Mouse (Mus musculus) retina, adult 2 months (tissue): ENCODE data around the gene Nptx1.

Experiments used
- DNase-seq: peaks from one replicate; pipeline ENCODE4 v3.0.0-alpha.2; 2012; ENCODE audit warnings: low read depth, low spot score

The Nptx1 gene

GRCm38 (mm10) chr11:119547183-119547921 lies at the start of gene Nptx1:
TSS of gene Nptx1 (minus strand) at chr11:119547753.
- DNase-seq, result no peak

DNA sequence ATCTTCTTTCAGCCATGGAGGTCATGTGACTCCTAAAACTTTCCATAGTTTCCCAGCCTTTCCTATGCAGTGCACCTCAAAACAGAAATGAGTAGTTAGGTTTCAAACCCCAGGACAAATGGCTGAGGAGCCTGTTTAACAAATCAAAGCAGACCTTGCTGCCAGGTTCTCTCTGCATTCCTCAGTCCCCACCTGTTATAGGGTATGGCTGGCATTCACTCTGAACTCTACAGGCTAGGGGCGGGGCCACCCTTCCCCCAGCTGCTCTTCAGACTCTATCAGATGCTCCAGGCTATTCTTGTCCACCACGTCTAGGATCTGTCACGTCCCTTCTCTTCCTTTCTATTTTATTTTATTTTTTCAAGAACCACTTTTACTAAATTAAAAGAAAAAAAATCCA lies 46.4 kb upstream of the Nptx1 start:
- no peak for DNase-seq

DNA sequence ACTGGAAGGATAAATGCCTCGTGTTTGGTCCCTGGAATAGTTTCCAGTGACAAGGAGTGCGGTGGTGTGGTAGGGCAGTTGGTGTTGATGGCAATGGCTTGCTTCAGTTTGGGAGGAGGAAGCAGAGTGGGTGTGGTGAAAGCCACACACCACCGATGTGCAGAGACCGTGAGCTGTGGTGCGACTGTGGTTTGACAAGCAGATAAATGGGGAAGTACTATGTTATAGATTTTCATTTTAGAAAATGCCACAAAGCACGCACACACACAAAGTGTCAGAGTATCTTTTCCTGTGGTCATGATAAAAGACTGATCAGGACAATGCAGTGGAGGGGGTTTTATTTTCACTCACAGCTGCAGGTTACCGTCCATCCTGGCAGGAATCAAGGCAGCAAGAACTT lies 41.7 kb upstream of the Nptx1 start:
- no peak for DNase-seq

DNA sequence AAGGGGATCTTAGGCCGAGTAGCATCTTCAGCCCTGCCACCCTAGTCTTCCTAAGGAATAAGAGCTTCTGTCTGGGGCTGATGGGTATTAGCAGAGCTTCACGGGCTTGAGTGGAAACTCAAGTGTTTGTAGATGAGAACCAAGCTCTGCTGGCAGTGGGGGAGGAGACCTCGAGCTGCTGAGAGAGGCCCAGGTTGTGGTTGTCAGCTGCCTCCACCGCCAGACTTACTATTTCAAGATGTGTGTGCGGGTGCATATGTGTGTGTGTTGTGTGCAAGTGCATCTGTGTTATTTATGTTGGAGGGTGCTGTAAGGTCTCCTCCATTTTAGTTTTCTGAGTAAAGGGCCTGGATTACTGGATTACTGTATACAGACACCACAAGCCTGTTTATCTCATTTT lies 39.6 kb upstream of the Nptx1 start:
- DNase-seq, result no peak

DNA sequence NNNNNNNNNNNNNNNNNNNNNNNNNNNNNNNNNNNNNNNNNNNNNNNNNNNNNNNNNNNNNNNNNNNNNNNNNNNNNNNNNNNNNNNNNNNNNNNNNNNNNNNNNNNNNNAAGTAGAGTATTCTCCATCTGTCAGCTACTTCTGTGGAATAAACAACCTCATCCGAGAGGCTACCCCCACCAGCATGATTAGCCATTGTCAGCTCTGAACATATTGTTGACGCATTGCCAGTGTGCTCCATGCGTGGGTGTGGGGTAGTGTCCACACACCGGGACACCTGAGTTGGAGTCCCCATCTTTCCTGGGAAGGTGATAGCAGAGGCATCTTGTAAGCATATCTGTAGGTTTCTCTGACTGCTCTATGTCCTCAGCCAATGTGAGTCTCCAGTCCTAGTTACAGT lies 39.0 kb upstream of the Nptx1 start:
- no peak for DNase-seq

DNA sequence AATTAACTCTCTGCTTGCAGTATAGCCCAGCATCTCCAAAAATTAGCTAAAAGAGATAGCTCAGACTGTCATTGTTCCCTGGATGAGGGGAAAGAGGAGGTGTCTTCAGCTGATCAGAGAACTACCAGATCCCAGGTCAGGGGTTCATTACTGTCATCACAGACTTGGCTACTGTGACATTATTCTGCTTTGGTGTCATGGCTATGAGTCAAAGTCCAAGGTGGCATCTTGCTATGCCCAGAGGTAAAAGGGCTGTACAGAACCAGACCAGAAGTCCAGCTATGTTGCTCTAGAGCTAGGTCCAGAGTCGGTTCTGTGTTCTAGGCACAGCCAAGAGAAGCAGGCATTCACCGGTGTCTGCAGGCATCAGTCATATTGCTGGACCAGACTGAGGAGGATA lies 30.2 kb upstream of the Nptx1 start:
- DNase-seq, result no peak

GRCm38 (mm10) chr11:119576855-119577254 lies 29.3 kb upstream of the Nptx1 start:
- no peak for DNase-seq

DNA sequence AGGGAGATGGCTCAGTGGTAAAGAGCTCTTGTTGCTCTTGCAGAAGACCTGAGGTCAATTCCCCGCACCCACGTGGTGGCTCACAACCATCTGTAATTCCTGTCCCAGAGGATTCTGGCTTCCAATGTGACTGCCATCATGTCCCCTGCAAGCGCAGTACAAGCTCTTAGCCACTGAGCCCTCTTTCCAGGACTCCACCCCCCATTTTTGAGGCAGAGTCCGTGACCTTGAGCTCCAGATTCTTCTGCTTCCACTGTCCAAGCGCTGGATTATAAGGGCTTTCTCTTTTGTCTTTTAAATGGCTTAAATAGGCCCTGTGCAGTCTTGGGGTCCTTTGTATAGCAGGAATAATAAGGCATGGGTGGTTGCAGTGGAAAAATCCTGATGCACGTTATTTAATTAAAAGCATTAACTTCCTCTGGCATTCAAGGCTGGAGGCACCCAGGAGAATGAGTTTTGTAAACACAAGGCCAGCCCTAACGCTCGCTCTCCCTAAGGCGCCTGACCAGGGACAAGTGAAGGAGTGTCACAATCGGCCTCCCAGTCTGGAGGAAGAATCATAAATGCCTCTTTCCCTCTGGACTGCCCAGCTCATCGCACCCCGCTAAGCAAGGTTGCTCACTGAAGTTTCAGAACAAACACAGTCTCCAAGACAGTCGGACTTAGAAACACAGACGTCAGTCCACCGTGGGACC lies 24.9 kb upstream of the Nptx1 start:
- no peak for DNase-seq

DNA sequence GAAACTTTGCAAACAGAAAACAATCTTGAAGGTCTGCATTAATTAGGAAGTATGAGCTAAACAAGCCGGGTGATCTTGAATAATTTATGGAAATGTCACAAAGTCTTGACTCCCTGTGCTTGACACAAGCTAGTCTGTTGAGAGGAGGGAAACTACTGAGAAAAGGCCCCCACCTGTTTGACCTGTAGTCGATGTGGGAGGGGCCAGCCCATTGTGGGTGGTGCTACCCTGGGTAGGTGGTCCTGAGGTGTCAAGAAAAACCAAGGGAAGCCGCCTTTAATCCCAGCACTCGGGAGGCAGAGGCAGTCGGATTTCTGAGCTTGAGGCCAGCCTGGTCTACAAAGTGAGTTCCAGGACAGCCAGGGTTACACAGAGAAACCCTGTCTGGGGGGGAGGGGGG lies 18.6 kb upstream of the Nptx1 start:
- DNase-seq, result no peak

- no peak for DNase-seq
Measured at GRCm38 (mm10) chr11:119565684-119566083, 18.1 kb upstream of the Nptx1 start.

GRCm38 (mm10) chr11:119565021-119565420 lies 17.5 kb upstream of the Nptx1 start:
- no peak for DNase-seq

DNA sequence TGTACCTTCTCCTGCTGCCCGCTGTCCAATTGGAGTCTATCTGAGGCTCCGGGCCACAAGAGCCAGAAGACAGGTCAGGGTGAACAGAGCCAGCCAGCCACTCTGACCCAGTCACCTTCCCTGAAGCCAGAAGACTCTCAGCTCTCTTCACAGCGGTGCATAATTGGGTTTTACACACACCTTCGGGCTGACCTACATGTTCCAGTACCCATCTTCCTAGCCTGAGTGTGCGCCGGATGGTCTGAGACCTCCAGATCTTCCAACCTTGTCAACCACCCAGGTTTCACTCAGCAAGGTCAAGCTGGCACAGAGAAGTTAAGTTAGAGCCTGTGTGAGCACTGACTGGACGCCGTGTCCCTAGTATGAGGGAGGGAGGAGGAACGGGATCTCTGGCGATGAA lies 16.8 kb upstream of the Nptx1 start:
- no peak for DNase-seq

- DNase-seq, result no peak
Measured at GRCm38 (mm10) chr11:119563166-119563565, 15.6 kb upstream of the Nptx1 start.

GRCm38 (mm10) chr11:119562286-119562685 lies 14.7 kb upstream of the Nptx1 start:
- DNase-seq, result no peak

DNA sequence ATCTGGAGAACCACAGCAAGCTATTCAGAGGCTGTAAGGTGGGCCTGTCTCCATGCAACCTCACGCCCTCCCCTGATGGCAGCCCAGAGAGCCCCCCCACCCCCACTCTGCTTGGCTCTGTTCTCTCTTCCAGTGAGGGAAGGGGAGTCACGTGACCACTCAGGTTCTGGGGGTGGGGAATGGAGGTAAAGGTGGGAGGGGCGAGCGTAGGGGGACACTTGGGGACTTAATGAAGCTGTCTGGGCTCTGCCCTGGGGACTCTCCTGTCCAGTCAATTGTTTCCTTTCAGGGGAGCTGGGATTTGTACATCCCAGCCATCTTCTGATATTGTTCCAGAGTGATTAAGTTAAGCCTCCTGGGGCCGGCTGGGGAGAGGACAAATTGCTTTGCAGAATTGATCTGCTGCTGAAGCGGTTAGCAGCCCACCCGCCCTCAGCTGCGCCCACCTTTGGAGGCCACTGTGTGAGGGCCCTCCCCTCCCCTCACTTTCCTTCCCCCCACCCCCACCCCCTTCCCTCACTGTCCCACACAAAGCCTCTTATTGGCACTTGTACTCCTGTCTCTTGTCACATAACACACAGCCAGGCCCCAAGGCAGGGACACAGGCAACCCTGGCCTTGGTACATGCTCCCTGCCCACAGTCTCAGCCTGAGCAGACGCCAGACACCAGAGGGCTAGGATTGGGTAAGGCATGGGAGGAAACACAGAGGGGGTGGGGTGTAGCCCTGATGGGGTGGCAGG lies 11.5 kb upstream of the Nptx1 start:
- no peak for DNase-seq

DNA sequence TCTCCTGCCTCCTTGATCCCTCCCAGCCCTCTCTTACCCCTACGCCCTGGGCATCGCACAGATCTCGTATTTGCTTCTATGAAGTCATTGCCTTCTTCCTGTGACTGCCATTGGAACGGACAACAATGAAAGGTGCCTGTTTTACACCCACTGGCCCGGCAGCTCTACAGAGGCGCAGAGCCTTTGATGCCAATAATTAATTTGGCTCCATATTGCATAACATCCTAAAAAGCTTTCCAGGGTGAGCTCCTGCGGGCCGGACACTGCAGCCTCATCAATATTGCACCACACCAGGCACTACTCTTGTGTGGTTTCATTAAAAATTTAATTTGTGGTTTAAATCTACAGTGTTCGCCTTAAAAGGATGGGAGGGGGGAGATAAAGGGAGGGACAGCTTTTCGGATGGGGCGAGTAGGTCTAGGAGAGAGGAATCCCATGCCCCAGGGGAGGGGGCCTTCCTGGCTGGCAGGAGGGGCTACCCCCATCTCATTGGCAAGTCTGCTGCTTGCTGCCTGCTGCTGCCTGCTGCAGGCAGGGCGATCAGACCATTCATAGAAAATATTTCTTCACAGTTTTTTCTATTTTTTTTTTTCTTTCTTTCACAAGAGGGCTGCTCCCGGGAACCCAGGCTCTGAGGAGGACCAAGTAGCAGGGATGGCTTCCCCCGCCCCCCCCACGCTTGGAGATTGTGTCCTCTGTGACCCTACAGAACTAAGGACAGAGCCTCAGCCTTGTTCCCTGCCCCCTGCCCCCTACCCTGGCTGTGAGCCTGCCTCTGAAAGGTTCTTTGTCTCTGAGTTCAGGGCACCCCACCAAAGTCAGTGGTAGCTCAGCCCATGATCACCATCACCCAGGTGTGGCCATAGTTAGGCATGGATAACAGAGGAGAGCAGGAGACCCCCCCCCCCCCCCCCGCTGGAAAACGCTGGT lies 10.7 kb upstream of the Nptx1 start:
- no peak for DNase-seq

- no peak for DNase-seq
Measured at GRCm38 (mm10) chr11:119555170-119555569, 7.6 kb upstream of the Nptx1 start.

DNA sequence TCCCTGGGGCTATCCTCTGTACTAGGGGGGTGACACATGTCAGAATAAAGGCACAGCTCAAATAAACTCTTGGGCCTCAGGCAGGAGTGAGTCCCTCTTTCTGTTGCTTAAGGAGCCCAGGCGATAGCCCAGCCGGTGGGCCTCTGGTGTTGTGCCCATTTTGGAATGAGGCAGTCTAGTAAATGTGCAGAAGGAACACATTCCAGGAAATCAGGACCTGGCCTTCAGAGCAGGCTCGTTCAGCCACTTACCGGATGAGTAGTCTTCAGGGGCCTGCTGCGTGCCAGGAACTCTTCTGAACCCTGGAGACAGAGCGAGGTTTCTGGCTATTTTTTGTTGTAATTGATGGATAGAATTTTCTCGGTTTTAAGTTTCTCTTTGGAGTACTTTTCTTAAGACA lies 7.2 kb upstream of the Nptx1 start:
- DNase-seq, result no peak

DNA sequence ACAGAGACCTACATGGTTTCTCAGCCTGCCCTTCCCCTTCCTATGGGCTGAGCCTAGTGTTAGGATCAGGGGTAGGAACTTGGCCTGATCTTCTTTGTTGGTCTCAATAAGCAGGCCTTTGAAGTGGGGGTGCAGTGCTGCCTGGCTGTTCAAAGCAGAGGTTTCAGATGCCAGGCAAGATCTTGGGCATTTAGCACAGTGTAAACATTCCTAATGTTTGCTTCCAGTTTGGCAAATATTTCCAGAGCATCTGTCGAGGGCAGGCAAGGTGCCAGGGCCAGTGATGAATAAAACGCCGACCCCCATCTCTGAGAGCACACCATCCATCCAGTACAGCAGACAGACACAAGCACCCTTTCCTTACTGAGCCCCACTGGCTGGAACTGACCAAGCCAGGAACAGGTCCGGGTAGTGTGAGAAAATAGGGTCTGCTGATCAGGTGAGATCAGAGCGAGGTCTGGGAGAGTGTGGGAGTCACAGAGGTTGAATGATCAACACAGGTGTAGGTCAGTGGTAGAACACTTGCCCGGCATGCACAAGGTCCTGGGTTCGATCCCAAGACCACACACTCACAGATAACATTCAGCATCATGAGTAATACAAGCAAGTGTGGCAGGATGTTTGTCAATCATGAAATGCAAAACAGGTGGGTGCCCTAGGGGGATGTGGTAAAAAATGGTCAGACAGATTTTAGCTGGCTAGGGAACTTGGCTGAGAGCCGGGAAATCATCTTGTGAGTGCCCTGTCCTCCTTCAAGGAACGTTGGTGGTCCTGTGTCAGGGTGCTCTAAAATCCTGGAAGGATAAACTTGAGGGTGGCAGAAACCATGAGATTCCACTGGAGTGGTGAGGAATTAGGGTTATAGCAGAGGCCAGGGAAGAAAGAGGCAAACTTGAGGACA lies 5.6 kb upstream of the Nptx1 start:
- no peak for DNase-seq

- no peak for DNase-seq
Measured at GRCm38 (mm10) chr11:119552301-119552700, 4.7 kb upstream of the Nptx1 start.

DNA sequence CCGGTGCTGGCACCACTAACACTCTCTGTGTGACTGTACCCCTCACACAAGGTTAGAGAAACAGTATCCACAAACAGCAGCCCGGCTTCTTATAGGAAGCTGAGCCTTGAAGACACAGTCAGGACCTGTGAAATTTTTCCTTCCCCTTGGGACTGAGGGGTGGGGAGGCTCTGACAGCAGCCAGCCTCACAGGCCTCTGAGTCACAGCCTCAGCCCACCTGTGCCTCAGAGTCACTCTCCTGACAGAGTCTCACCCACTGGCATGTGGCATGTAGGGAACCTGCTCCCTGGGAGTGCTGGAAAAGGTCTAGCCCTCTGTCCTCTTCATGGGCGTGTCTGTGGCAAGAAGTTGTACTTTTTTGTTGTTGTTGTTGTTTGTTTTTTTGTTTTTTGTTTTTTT lies 3.9 kb upstream of the Nptx1 start:
- DNase-seq, result no peak
